14 mouse cellular contexts compared by ENCODE assay signal in genomic region chr13:45630518-45631290, GRCm38 (mm10).
"Had no signal": no experiment of that assay in that cellular context is flagged by ENCODE, and none has a peak within 500 bp of the region (broad histone marks: within the 10 kb centered on the region; RNA-seq: fewer than 3 reads in every experiment).

No protein-coding gene starts in this region.

- H3K9me3 ChIP-seq: limb, embryonic 12.5 days; liver, embryonic 13.5 days; lung, embryonic 15.5 days; neural tube, embryonic 15.5 days had no signal

- H3K4me2 ChIP-seq: limb, embryonic 12.5 days; liver, embryonic 13.5 days; lung, embryonic 15.5 days; neural tube, embryonic 15.5 days had no signal

- DNase-seq: kidney, adult 2 months; kidney, postnatal 25 days; liver; liver, embryonic 13.5 days; liver, postnatal 0 days; midbrain, embryonic 14.5 days; right cerebral cortex, adult 18-20 months; right cerebral cortex, postnatal 25 days; thymus, adult 18-20 months; thymus, postnatal 14 days had no signal

- H3K27me3 ChIP-seq: limb, embryonic 12.5 days; liver, embryonic 13.5 days; lung, embryonic 15.5 days; neural tube, embryonic 15.5 days had no signal

- H3K4me3 ChIP-seq: limb, embryonic 12.5 days; liver, embryonic 13.5 days; lung, embryonic 15.5 days; myocyte; neural tube, embryonic 15.5 days had no signal

- H3K9ac ChIP-seq: limb, embryonic 12.5 days; liver, embryonic 13.5 days; liver, postnatal 0 days; lung, embryonic 15.5 days; neural tube, embryonic 15.5 days had no signal

- H3K27ac ChIP-seq: limb, embryonic 12.5 days; liver, embryonic 13.5 days; lung, embryonic 15.5 days; neural tube, embryonic 15.5 days had no signal

- H3K36me3 ChIP-seq: limb, embryonic 12.5 days; liver, embryonic 13.5 days; lung, embryonic 15.5 days; neural tube, embryonic 15.5 days had no signal

- ATAC-seq: liver, postnatal 0 days had no signal
